Mouse (Mus musculus): ENCODE measurements around the gene Ubtf. TPM values are rescaled to one million over a fixed set of nuclear protein-coding genes. Genes with fewer than 3 reads are reported as not detected.

The Ubtf gene
- polyA plus RNA-seq, 1 experiment from 2014 or later, result 93.8 TPM

- no peaks in the 10 kb centered on the region for H3K27me3 ChIP-seq (ENCODE audit: insufficient read depth, low read length)
- DNase-seq (no peak), ATAC-seq (ENCODE audit: insufficient read depth) (no peak)
- no peaks in the 10 kb centered on the region for H3K9me3 ChIP-seq (ENCODE audit: low read depth, low read length)
- H3K4me1 ChIP-seq (ENCODE audit: insufficient read depth), result no peaks in the 10 kb centered on the region
- H3K9ac ChIP-seq, result no peak overlapping the region
- H3K36me3 ChIP-seq (ENCODE audit: insufficient read depth), result no peaks in the 10 kb centered on the region
- no peak overlapping the region for H3K27ac ChIP-seq (ENCODE audit: low read depth)
- H3K4me3 ChIP-seq (ENCODE audit: low read depth, low read length), result no peak overlapping the region
- TF ChIP-seq CTCF (IDR thresholded peaks at IDR 0.05; ENCODE audit: low read depth), result no peak
- 86% methylated on average over 7 of the region's 7 CpGs for WGBS
- no peak overlapping the region for H3K4me2 ChIP-seq
Observed at GRCm38 (mm10) chr11:102348101-102348585, 28.6 kb upstream of the Ubtf start.

DNA sequence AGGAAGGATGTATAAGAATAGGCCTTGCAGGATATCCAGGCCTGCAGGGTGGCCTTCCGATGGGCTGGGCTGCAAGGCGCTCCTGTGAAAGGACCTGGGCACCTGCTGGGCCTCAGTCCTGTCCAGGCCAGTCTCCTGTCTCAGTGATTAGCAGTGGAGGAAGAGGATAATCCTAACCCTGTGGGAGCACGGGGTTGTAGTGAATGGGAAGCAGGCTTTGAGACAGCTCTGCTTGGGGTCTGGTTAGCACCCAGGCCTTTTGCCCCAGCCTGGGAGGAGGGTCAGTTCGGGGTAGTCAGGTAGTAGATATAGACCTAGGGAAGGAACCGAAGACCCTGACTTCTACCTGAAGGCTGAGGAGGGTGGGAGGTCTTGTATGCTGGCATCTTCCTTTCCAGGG is 28.1 kb upstream of the Ubtf start:
- Histone ChIP-seq H3K9ac (no peak overlapping the region), H3K9me3 (ENCODE audit: low read depth, low read length) (no peaks in the 10 kb centered on the region), H3K27ac (ENCODE audit: low read depth) (no peak overlapping the region), H3K36me3 (ENCODE audit: insufficient read depth) (no peaks in the 10 kb centered on the region), H3K4me2 (no peak overlapping the region), H3K4me3 (ENCODE audit: low read depth, low read length) (no peak overlapping the region), H3K4me1 (ENCODE audit: insufficient read depth) (no peaks in the 10 kb centered on the region), H3K27me3 (ENCODE audit: insufficient read depth, low read length) (no peaks in the 10 kb centered on the region)
- no peak for TF ChIP-seq CTCF (IDR thresholded peaks at IDR 0.05; ENCODE audit: low read depth)
- no peak for DNase-seq
- no peak for ATAC-seq (ENCODE audit: insufficient read depth)
- 70% methylated on average over 5 of the region's 5 CpGs for WGBS

DNA sequence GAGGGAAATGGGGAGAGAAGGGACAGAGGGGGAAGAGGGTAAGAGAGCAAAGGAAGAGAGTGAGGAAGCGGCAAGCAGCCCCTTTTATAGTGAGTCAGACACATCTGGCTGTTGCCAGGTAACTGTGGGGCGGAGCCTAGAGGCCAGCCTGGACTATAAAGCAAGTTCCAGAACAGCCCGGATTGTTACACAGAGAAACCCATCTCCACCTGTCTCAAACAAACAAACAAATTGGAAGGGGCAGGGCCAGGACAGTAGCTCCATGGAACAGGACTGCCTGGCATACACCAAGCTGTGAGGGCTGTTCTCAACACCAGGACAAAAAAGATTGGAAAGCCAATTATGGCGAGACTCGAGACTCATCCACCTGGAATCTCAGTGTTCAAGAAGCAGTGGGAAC is 27.4 kb upstream of the Ubtf start:
- WGBS, result 60% methylated on average over 5 of the region's 5 CpGs
- H3K9ac ChIP-seq, result no peak overlapping the region
- TF ChIP-seq CTCF (IDR thresholded peaks at IDR 0.05; ENCODE audit: low read depth), result no peak

GRCm38 (mm10) chr11:102344458-102344857 is 24.9 kb upstream of the Ubtf start:
- H3K9me3 ChIP-seq (ENCODE audit: low read depth, low read length), result no peaks in the 10 kb centered on the region
- ATAC-seq (ENCODE audit: insufficient read depth) (no peak), DNase-seq (no peak)
- H3K36me3 ChIP-seq (ENCODE audit: insufficient read depth), result no peaks in the 10 kb centered on the region
- H3K9ac ChIP-seq, result no peak overlapping the region
- WGBS, result 85% methylated on average over 3 of the region's 3 CpGs
- no peak overlapping the region for H3K4me2 ChIP-seq
- no peak overlapping the region for H3K27ac ChIP-seq (ENCODE audit: low read depth)
- H3K4me1 ChIP-seq (ENCODE audit: insufficient read depth), result no peaks in the 10 kb centered on the region
- no peak for TF ChIP-seq CTCF (IDR thresholded peaks at IDR 0.05; ENCODE audit: low read depth)
- H3K4me3 ChIP-seq (ENCODE audit: low read depth, low read length), result no peak overlapping the region
- no peaks in the 10 kb centered on the region for H3K27me3 ChIP-seq (ENCODE audit: insufficient read depth, low read length)

More for the DNA sequence above, 27.4 kb upstream of the Ubtf start:
- no peaks in the 10 kb centered on the region for H3K36me3 ChIP-seq (ENCODE audit: insufficient read depth)
- no peak overlapping the region for H3K27ac ChIP-seq (ENCODE audit: low read depth)
- H3K4me3 ChIP-seq (ENCODE audit: low read depth, low read length), result no peak overlapping the region
- H3K4me2 ChIP-seq, result no peak overlapping the region
- no peak for DNase-seq
- no peaks in the 10 kb centered on the region for H3K4me1 ChIP-seq (ENCODE audit: insufficient read depth)
- no peaks in the 10 kb centered on the region for H3K27me3 ChIP-seq (ENCODE audit: insufficient read depth, low read length)
- H3K9me3 ChIP-seq (ENCODE audit: low read depth, low read length), result no peaks in the 10 kb centered on the region
- ATAC-seq (ENCODE audit: insufficient read depth), result no peak

DNA sequence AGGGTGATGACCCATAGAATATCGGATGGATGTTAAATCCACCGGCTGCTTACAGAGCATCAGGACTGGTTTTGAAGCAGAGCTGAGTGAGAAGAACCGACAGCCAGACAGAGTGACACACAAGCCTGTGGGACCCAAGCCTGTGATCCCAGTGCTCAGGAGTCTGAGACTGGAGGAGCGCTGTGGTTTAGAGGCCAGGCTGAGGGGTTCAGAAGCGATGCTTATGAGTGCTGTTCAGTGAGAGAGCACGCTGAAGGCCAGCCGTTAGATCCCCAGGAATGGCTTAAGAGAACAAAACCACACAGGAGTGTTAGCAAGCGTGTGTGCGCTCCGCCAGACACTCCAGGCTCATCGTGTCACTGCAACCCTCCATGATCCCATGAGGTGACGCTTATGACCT is 23.2 kb upstream of the Ubtf start:
- DNase-seq (no peak), ATAC-seq (ENCODE audit: insufficient read depth) (no peak)
- Histone ChIP-seq H3K9me3 (ENCODE audit: low read depth, low read length) (no peaks in the 10 kb centered on the region), H3K36me3 (ENCODE audit: insufficient read depth) (no peaks in the 10 kb centered on the region), H3K4me2 (no peak overlapping the region), H3K9ac (no peak overlapping the region), H3K4me1 (ENCODE audit: insufficient read depth) (peaks cover 6% of the 10 kb centered on the region; the same call in 1 of the 2 replicates), H3K4me3 (ENCODE audit: low read depth, low read length) (no peak overlapping the region), H3K27ac (ENCODE audit: low read depth) (no peak overlapping the region), H3K27me3 (ENCODE audit: insufficient read depth, low read length) (no peaks in the 10 kb centered on the region)
- no peak for TF ChIP-seq CTCF (IDR thresholded peaks at IDR 0.05; ENCODE audit: low read depth)
- WGBS, result 60% methylated on average over 12 of the region's 12 CpGs

GRCm38 (mm10) chr11:102341101-102341500 is 21.6 kb upstream of the Ubtf start:
- DNase-seq (no peak), ATAC-seq (ENCODE audit: insufficient read depth) (no peak)
- Histone ChIP-seq H3K27me3 (ENCODE audit: insufficient read depth, low read length) (no peaks in the 10 kb centered on the region), H3K4me3 (ENCODE audit: low read depth, low read length) (no peak overlapping the region), H3K9ac (no peak overlapping the region), H3K4me2 (no peak overlapping the region), H3K27ac (ENCODE audit: low read depth) (no peak overlapping the region), H3K4me1 (ENCODE audit: insufficient read depth) (peaks cover 6% of the 10 kb centered on the region; the same call in 1 of the 2 replicates), H3K9me3 (ENCODE audit: low read depth, low read length) (no peaks in the 10 kb centered on the region), H3K36me3 (ENCODE audit: insufficient read depth) (no peaks in the 10 kb centered on the region)
- TF ChIP-seq CTCF (IDR thresholded peaks at IDR 0.05; ENCODE audit: low read depth), result no peak
- WGBS, result 85% methylated on average over 4 of the region's 4 CpGs

- peak; percentile 53 for TF ChIP-seq CTCF (IDR thresholded peaks at IDR 0.05; ENCODE audit: low read depth)
- Histone ChIP-seq H3K36me3 (ENCODE audit: insufficient read depth) (no peaks in the 10 kb centered on the region), H3K27ac (ENCODE audit: low read depth) (no peak overlapping the region), H3K27me3 (ENCODE audit: insufficient read depth, low read length) (no peaks in the 10 kb centered on the region), H3K4me3 (ENCODE audit: low read depth, low read length) (no peak overlapping the region), H3K4me1 (ENCODE audit: insufficient read depth) (peaks cover 6% of the 10 kb centered on the region; the same call in 1 of the 2 replicates), H3K9ac (no peak overlapping the region), H3K4me2 (no peak overlapping the region), H3K9me3 (ENCODE audit: low read depth, low read length) (no peaks in the 10 kb centered on the region)
- peak; percentile 11 for DNase-seq
- no peak for ATAC-seq (ENCODE audit: insufficient read depth)
- 55% methylated on average over 4 of the region's 4 CpGs for WGBS
Observed at GRCm38 (mm10) chr11:102339624-102340023, 20.1 kb upstream of the Ubtf start.

GRCm38 (mm10) chr11:102339195-102339594 is 19.7 kb upstream of the Ubtf start:
- ATAC-seq (ENCODE audit: insufficient read depth), result no peak
- no peak overlapping the region for H3K9ac ChIP-seq
- no peak overlapping the region for H3K4me2 ChIP-seq
- no peaks in the 10 kb centered on the region for H3K27me3 ChIP-seq (ENCODE audit: insufficient read depth, low read length)
- H3K27ac ChIP-seq (ENCODE audit: low read depth), result peak overlapping the region; percentile 54; the same call in 1 of the 2 replicates
- 60% methylated on average over 11 of the region's 11 CpGs for WGBS
- H3K36me3 ChIP-seq (ENCODE audit: insufficient read depth), result no peaks in the 10 kb centered on the region
- no peak overlapping the region for H3K4me3 ChIP-seq (ENCODE audit: low read depth, low read length)
- no peaks in the 10 kb centered on the region for H3K9me3 ChIP-seq (ENCODE audit: low read depth, low read length)
- TF ChIP-seq CTCF (IDR thresholded peaks at IDR 0.05; ENCODE audit: low read depth), result no peak
- H3K4me1 ChIP-seq (ENCODE audit: insufficient read depth), result peaks cover 6% of the 10 kb centered on the region; the same call in 1 of the 2 replicates
- DNase-seq, result peak; percentile 70
